Mouse (Mus musculus) urinary bladder, postnatal 14 days (tissue): Measurements from ENCODE around the gene Olfr740.

ENCODE experiments used
- DNase-seq: peaks from one replicate; pipeline ENCODE4 v3.0.0; 2021; ENCODE audit warnings: low spot score

Gene Olfr740

DNA sequence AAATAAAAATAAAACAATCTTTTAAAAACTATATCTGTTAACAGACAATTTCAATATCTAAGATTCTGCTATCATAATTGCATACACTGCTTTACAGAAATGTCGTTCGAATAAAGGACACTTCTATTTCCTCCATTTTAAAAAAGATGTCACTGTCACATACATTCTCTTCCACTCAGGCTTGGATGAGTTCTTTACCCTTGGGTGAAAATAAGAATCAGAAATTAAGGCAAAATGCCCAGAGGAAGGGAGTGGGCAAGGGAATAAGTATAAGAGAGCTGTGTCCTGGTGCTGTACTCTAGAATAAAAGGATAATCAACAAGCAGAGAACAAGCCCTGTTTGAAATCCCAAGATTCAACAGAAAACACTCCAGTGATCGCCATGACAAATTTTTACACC lies at the start of gene Olfr740:
Gene Olfr740, plus strand, starts transcription at position 301 of the 400 bp plus-strand sequence.
- no peak for DNase-seq

DNA sequence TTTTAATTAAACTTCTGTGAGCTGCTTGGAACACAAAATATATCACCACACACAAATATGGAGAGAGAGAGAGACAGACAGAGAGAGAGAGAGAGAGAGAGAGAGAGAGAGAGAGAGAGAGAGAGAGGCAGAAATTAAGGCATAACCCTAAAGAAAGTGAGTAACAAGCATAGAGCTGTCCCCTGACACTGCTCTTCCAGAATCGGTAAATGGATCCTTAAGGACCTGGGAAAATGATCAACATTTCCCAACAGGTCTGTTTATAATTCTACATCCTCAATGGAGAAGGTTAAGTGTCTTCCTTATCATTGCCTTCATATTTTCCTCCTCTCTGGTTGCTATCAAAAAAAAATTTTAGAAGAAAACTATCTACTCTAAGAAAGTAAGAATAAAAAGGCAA lies 38.1 kb upstream of the Olfr740 start, which contains the start of gene Olfr738:
Gene Olfr738, plus strand, starts transcription at position 301 of the 400 bp plus-strand sequence.
- DNase-seq = no peak

GRCm38 (mm10) chr14:50418326-50418725 lies 27.0 kb upstream of the Olfr740 start, which contains the start of gene Olfr739:
Gene Olfr739 (plus strand): TSS chr14:50418626.
- no peak for DNase-seq

GRCm38 (mm10) chr14:50472438-50472837 lies 27.1 kb downstream of the Olfr740 start, which contains the start of gene Olfr741:
Gene Olfr741 (plus strand): TSS chr14:50472738.
- no peak for DNase-seq

GRCm38 (mm10) chr14:50478406-50478805 lies 33.1 kb downstream of the Olfr740 start:
- DNase-seq = no peak

GRCm38 (mm10) chr14:50503300-50503699 lies 58.0 kb downstream of the Olfr740 start, which contains the start of gene Olfr742:
Gene Olfr742 (plus strand): TSS chr14:50503600.
- no peak for DNase-seq
